Mouse (Mus musculus) megakaryocyte, embryonic 14.5 days (primary cell): ENCODE measurements around the gene Pm20d2. TPM values are rescaled to one million over a fixed set of nuclear protein-coding genes. Genes with fewer than 3 reads are reported as not detected.
A peak's percentile ranks its signal among the peaks of the same experiment; 100 is the strongest.

Source experiments
- H3K27me3 ChIP-seq: replicated peaks from 2 replicates; pipeline ENCODE3; 2012; ENCODE audit warnings: inconsistent platforms
- H3K36me3 ChIP-seq: replicated peaks from 2 replicates; pipeline ENCODE3; 2012; ENCODE audit warnings: low read length, inconsistent platforms, mixed read lengths
- H3K4me1 ChIP-seq: 2 replicates; pipeline ENCODE4 v1.6.1; 2012; ENCODE audit warnings: inconsistent platforms
- H3K4me3 ChIP-seq: replicated peaks from 2 replicates; pipeline ENCODE3; 2012; ENCODE audit warnings: moderate library complexity, mild to moderate bottlenecking, inconsistent platforms
- H3K9me3 ChIP-seq: 2 replicates; pipeline ENCODE4 v1.6.1; 2012; ENCODE audit warnings: inconsistent platforms
- FLI1 ChIP-seq: IDR thresholded peaks from 2 replicates; pipeline ENCODE4 v1.6.1; 2012; ENCODE audit warnings: low read length, inconsistent platforms, mixed read lengths
- GATA1 ChIP-seq: IDR thresholded peaks from 3 replicates; pipeline ENCODE4 v1.6.1; 2012; ENCODE audit warnings: mixed read lengths, low read length, inconsistent platforms, borderline replicate concordance
- polyA plus RNA-seq: library from polyadenylated mRNA; stranded (reverse); fragments of >175 nt; gene quantifications from 2 replicates; pipeline ENCODE4 v1.2.3, GENCODE M21; 2012; ENCODE audit warnings: low replicate concordance; ENCODE audit not compliant: insufficient read depth

Gene Pm20d2
- not detected in 2 replicates for polyA plus RNA-seq

DNA sequence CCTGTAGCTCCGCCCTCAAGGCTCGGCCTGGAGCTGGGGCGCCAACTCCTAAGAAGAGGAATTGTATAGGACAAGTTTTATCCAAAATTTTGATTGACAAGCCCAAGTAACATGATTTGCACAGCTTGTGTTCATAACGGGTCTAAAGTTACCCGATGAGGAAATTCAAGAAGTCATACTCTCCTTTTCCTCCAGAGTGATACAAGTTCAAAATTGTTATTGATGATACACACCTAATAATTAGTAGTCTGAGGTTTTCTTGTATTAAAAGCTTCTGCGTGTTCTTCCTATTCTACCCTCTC is at the start of gene Pm20d2:
Gene Pm20d2 (minus strand): TSS at position 3 of the 302 bp plus-strand sequence.
- no peak for TF ChIP-seq GATA1
- no peak for TF ChIP-seq FLI1
- Histone ChIP-seq H3K27me3 (peaks cover 65% of the 10 kb centered on the region), H3K4me1 (peaks cover 11% of the 10 kb centered on the region), H3K4me3 (peak within 1 kb of the TSS; percentile 91), H3K36me3 (no peaks in the 10 kb centered on the region), H3K9me3 (peaks cover 24% of the 10 kb centered on the region)

- no peak for TF ChIP-seq FLI1
- no peak for TF ChIP-seq GATA1
- Histone ChIP-seq H3K4me1 (peaks cover 3% of the 10 kb centered on the region; the same call in 1 of the 2 replicates), H3K27me3 (no peaks in the 10 kb centered on the region), H3K9me3 (peaks cover 7% of the 10 kb centered on the region), H3K36me3 (no peaks in the 10 kb centered on the region), H3K4me3 (no peak overlapping the region)
These were observed 41.3 kb upstream of the Pm20d2 start for GRCm38 (mm10) chr4:33230881-33231280.

DNA sequence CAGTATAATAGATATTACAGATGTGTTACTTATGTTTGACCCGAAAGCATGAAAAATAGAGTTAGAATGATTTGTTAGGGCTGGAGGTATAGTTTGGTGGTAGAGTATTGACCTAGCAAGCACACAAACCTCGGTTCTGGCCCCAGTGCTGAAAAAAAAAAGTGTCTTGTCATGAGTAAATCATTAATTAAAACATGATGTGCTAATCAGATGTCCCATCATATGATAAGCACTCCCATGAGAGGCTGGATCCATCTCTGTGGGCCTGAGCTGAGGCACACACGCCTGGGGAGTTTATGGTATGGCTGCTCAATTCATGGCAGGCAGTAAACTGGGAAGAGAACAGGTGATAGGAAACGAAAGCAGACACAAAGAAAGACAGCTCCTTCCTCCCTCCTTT is 40.1 kb upstream of the Pm20d2 start:
- H3K36me3 ChIP-seq, result no peaks in the 10 kb centered on the region
- peaks cover 3% of the 10 kb centered on the region; the same call in 1 of the 2 replicates for H3K4me1 ChIP-seq
- no peaks in the 10 kb centered on the region for H3K9me3 ChIP-seq
- TF ChIP-seq FLI1 (no peak), GATA1 (no peak)
- H3K4me3 ChIP-seq, result no peak overlapping the region
- H3K27me3 ChIP-seq, result no peaks in the 10 kb centered on the region

DNA sequence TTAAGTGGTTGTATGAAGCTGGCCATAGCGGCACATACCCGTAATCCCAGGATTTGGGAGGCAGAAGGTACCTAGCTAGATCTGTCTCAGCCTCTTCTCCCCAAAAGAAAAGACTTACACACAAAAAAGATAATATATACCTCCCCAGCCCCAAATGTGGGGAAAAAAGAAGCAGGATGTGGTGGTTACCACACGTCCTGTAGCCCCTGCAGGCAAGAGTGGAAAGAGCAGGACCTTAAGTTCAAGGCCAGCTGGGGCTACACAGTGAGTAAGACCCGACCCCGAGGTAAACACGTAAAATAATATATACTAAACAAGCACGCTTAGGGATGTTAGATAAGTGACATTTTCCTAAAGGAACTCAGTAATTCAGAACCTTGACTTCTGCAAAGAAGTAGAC is 37.6 kb upstream of the Pm20d2 start:
- no peaks in the 10 kb centered on the region for H3K27me3 ChIP-seq
- H3K4me3 ChIP-seq, result no peak overlapping the region
- H3K36me3 ChIP-seq, result no peaks in the 10 kb centered on the region
- TF ChIP-seq FLI1 (no peak), GATA1 (no peak)
- peaks cover 3% of the 10 kb centered on the region; the same call in 1 of the 2 replicates for H3K4me1 ChIP-seq
- H3K9me3 ChIP-seq, result no peaks in the 10 kb centered on the region

- no peaks in the 10 kb centered on the region for H3K27me3 ChIP-seq
- TF ChIP-seq FLI1 (no peak), GATA1 (no peak)
- peaks cover 3% of the 10 kb centered on the region; the same call in 1 of the 2 replicates for H3K4me1 ChIP-seq
- H3K9me3 ChIP-seq, result no peaks in the 10 kb centered on the region
- H3K36me3 ChIP-seq, result no peaks in the 10 kb centered on the region
- no peak overlapping the region for H3K4me3 ChIP-seq
These were observed 34.6 kb upstream of the Pm20d2 start for GRCm38 (mm10) chr4:33224003-33224675.

DNA sequence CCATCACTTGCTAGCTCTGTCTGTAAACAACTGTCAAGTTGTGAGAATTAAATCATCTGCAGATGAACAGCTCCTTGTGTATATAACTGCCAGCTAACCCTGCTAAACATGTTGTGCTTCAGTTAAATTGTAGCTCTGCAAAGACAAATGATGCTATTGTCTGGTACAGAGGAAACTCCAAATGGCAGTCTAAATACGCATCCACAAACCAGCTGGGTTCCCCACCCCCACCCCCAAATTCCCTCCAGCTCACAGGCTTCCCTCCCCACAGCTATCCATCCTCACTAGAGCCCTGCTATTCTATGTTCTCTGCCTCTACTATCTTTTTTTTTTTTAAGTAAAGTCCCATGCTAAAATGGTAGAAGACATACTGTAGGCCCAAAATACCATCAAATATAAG is 32.3 kb upstream of the Pm20d2 start:
- TF ChIP-seq FLI1 (no peak), GATA1 (no peak)
- no peaks in the 10 kb centered on the region for H3K27me3 ChIP-seq
- no peaks in the 10 kb centered on the region for H3K36me3 ChIP-seq
- H3K4me1 ChIP-seq, result no peaks in the 10 kb centered on the region
- H3K4me3 ChIP-seq, result no peak overlapping the region
- peaks cover 1% of the 10 kb centered on the region for H3K9me3 ChIP-seq

DNA sequence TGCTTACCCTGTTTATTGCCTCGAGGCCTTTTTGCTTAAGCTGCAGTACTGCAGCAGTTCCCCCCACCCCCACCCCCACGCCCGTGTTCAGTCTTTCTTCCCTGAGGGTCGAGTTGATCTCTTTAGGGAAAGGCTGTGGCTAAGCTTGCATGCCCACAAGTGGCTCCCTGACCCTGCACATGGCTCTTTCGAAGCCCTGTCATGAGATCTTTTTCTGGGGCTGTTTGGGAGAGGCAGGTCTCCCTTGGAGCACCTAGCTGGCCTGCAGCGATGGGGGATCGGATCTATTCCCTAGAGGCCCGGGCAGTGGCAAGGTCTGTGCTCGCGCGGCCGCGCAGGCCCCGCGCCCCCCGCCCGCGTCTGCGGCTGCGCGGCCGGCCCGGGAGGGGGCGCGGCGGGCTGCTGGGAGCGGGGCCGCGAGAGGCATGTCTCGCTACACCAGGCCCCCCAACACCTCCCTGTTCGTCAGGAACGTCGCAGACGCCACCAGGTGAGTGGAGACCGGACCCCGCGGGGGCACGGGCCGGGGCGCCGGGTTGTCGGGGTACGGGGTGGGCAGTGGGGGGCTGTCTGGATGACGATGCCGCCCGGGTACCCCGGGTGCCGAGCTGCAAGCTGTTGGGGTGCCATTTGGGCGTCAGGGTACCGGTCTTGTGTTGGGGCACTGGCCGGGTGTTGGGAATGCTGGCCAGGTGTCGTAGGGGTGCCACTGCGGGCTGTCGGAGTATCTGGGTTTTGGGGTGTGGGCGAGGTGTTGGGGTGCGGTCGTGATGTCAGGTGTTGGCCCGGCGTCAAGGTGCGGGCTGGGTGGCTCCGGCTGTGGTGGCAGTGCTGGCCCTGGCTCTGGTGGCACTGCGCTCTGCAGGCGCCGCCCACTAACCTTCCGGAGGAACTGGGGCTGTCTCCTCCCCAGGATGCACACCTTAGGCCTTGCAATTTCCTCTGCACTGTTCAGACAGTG is 19.6 kb upstream of the Pm20d2 start, which contains the start of gene Srsf12:
Gene Srsf12 (plus strand): TSS at position 111 of the 961 bp plus-strand sequence.
- no peak for TF ChIP-seq GATA1
- TF ChIP-seq FLI1, result no peak
- H3K9me3 ChIP-seq, result peaks cover 18% of the 10 kb centered on the region
- H3K4me1 ChIP-seq, result peaks cover 10% of the 10 kb centered on the region
- peak within 1 kb of the TSS; percentile 83 for H3K4me3 ChIP-seq
- H3K36me3 ChIP-seq, result no peaks in the 10 kb centered on the region
- peaks cover 36% of the 10 kb centered on the region for H3K27me3 ChIP-seq

DNA sequence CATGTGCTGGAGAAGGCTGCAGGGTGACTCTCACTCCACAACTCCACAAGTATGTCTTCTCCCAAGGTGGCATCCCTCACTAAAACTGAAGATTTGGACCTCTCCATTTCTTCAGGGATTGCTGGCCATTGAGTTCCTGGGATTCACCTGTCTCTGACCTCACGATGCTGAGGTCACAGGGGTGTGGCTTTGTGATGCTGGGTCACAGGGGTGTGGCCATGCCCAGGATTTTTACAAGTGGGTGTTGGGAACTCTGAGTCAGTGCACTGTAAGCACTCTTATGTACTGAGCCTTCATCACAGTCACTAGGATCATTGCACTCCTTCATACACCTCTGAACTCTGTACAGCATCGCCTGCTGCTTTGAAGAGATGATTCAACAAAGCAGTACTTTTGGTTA is 18.0 kb upstream of the Pm20d2 start:
- H3K27me3 ChIP-seq, result peaks cover 36% of the 10 kb centered on the region
- TF ChIP-seq FLI1, result no peak
- TF ChIP-seq GATA1, result no peak
- no peaks in the 10 kb centered on the region for H3K36me3 ChIP-seq

GRCm38 (mm10) chr4:33204682-33205081 is 15.1 kb upstream of the Pm20d2 start:
- TF ChIP-seq FLI1 (no peak), GATA1 (no peak)
- Histone ChIP-seq H3K27me3 (peaks cover 32% of the 10 kb centered on the region), H3K36me3 (no peaks in the 10 kb centered on the region), H3K4me3 (no peak overlapping the region), H3K4me1 (peaks cover 9% of the 10 kb centered on the region), H3K9me3 (peaks cover 7% of the 10 kb centered on the region; the same call in 1 of the 2 replicates)

More for the DNA sequence above, 18.0 kb upstream of the Pm20d2 start:
- peaks cover 10% of the 10 kb centered on the region for H3K4me1 ChIP-seq
- H3K9me3 ChIP-seq, result peaks cover 14% of the 10 kb centered on the region
- no peak overlapping the region for H3K4me3 ChIP-seq

DNA sequence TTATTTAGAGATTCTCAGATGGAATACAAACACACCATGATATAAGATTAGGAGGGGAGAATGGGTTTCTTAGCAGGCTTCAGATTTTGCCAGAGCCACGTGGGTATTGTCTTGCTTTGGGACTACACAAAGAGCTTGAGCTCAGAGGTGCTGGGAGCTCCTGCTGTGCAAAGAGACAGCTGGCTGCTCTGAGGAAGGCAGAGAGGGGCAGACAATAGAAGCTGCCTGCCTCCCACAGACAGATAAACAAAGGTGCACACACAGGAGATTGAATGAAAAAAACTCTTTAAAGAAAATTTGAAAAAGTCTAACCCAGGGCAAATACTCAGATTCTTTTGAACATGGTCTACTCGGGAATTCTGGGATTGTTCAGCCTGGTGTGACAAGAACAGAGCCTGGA is 8.6 kb upstream of the Pm20d2 start:
- TF ChIP-seq GATA1, result no peak
- TF ChIP-seq FLI1, result no peak
- H3K4me3 ChIP-seq, result no peak overlapping the region
- H3K27me3 ChIP-seq, result peaks cover 7% of the 10 kb centered on the region
- H3K4me1 ChIP-seq, result no peaks in the 10 kb centered on the region
- H3K36me3 ChIP-seq, result no peaks in the 10 kb centered on the region
- peaks cover 19% of the 10 kb centered on the region for H3K9me3 ChIP-seq
